Mouse (Mus musculus): ENCODE measurements at regions not wholly inside any gene's neighbourhood (a gene's known extent, or its start where the extent isn't known, plus 50 kb on each side); places are given as distances from the start of the nearest gene placed in this dataset.

GRCm38 (mm10) chr7:135809751-135810379, 93.7 kb upstream of the Mki67 start:
- H3K9me3 ChIP-seq (ENCODE audit: control insufficient read depth, low read length), result no peaks in the 10 kb centered on the region
- H3K4me2 ChIP-seq (replicated peaks), result 0 out of 2 replicates have a peak overlapping the region, but pooled peaks have one; percentile 8
- ATAC-seq (ENCODE audit: low FRiP score) (no peak), DNase-seq (ENCODE audit: low spot score) (no peak)
- WGBS, result 35% methylated on average over 12 of the region's 12 CpGs
- peaks cover 19% of the 10 kb centered on the region for H3K4me1 ChIP-seq (replicated peaks; ENCODE audit: control insufficient read depth, insufficient read depth, low read length)
- H3K4me3 ChIP-seq (replicated peaks; ENCODE audit: low read length), result no peak overlapping the region
- H3K27ac ChIP-seq, result peak overlapping the region; percentile 48; the same call in 1 of the 2 replicates
- no peaks in the 10 kb centered on the region for H3K27me3 ChIP-seq (ENCODE audit: control insufficient read depth, insufficient read depth, low read length)
- H3K36me3 ChIP-seq (replicated peaks; ENCODE audit: control insufficient read depth, insufficient read depth), result no peaks in the 10 kb centered on the region
- H3K9ac ChIP-seq, result 0 out of 2 replicates have a peak overlapping the region, but pooled peaks have one; percentile 2

GRCm38 (mm10) chr7:135810971-135811370, 94.8 kb upstream of the Mki67 start:
- no peaks in the 10 kb centered on the region for H3K36me3 ChIP-seq (replicated peaks; ENCODE audit: control insufficient read depth, insufficient read depth)
- H3K9me3 ChIP-seq (ENCODE audit: control insufficient read depth, low read length), result no peaks in the 10 kb centered on the region
- no peak overlapping the region for H3K27ac ChIP-seq
- no peak overlapping the region for H3K4me2 ChIP-seq (replicated peaks)
- DNase-seq (ENCODE audit: low spot score) (no peak), ATAC-seq (ENCODE audit: low FRiP score) (no peak)
- H3K4me3 ChIP-seq (replicated peaks; ENCODE audit: low read length), result no peak overlapping the region
- no peak overlapping the region for H3K9ac ChIP-seq
- 52% methylated on average over 9 of the region's 9 CpGs for WGBS
- peaks cover 19% of the 10 kb centered on the region for H3K4me1 ChIP-seq (replicated peaks; ENCODE audit: control insufficient read depth, insufficient read depth, low read length)
- H3K27me3 ChIP-seq (ENCODE audit: control insufficient read depth, insufficient read depth, low read length), result no peaks in the 10 kb centered on the region

GRCm38 (mm10) chr7:135813616-135814015, 97.5 kb upstream of the Mki67 start:
- H3K27me3 ChIP-seq (ENCODE audit: control insufficient read depth, insufficient read depth, low read length), result no peaks in the 10 kb centered on the region
- H3K4me3 ChIP-seq (replicated peaks; ENCODE audit: low read length), result no peak overlapping the region
- H3K4me2 ChIP-seq (replicated peaks), result no peak overlapping the region
- H3K27ac ChIP-seq, result no peak overlapping the region
- H3K9me3 ChIP-seq (ENCODE audit: control insufficient read depth, low read length), result no peaks in the 10 kb centered on the region
- H3K36me3 ChIP-seq (replicated peaks; ENCODE audit: control insufficient read depth, insufficient read depth), result no peaks in the 10 kb centered on the region
- WGBS, result 94% methylated on average over 3 of the region's 3 CpGs
- no peak overlapping the region for H3K9ac ChIP-seq
- DNase-seq (ENCODE audit: low spot score), result no peak
- ATAC-seq (ENCODE audit: low FRiP score), result no peak
- H3K4me1 ChIP-seq (replicated peaks; ENCODE audit: control insufficient read depth, insufficient read depth, low read length), result peaks cover 19% of the 10 kb centered on the region

- ATAC-seq (ENCODE audit: low FRiP score) (no peak), DNase-seq (ENCODE audit: low spot score) (no peak)
- H3K9ac ChIP-seq, result no peak overlapping the region
- 95% methylated on average over 3 of the region's 3 CpGs for WGBS
- H3K4me3 ChIP-seq (replicated peaks; ENCODE audit: low read length), result no peak overlapping the region
- peaks cover 5% of the 10 kb centered on the region for H3K4me1 ChIP-seq (replicated peaks; ENCODE audit: control insufficient read depth, insufficient read depth, low read length)
- no peaks in the 10 kb centered on the region for H3K27me3 ChIP-seq (ENCODE audit: control insufficient read depth, insufficient read depth, low read length)
- no peaks in the 10 kb centered on the region for H3K36me3 ChIP-seq (replicated peaks; ENCODE audit: control insufficient read depth, insufficient read depth)
- H3K27ac ChIP-seq, result no peak overlapping the region
- no peak overlapping the region for H3K4me2 ChIP-seq (replicated peaks)
- H3K9me3 ChIP-seq (ENCODE audit: control insufficient read depth, low read length), result no peaks in the 10 kb centered on the region
Measured at GRCm38 (mm10) chr7:135816191-135816590, 100.0 kb upstream of the Mki67 start.

- no peaks in the 10 kb centered on the region for H3K27me3 ChIP-seq (ENCODE audit: control insufficient read depth, insufficient read depth, low read length)
- H3K9me3 ChIP-seq (ENCODE audit: control insufficient read depth, low read length), result no peaks in the 10 kb centered on the region
- H3K9ac ChIP-seq, result no peak overlapping the region
- DNase-seq (ENCODE audit: low spot score) (no peak), ATAC-seq (ENCODE audit: low FRiP score) (no peak)
- H3K4me2 ChIP-seq (replicated peaks), result no peak overlapping the region
- H3K27ac ChIP-seq, result no peak overlapping the region
- 62% methylated on average over 3 of the region's 3 CpGs for WGBS
- no peaks in the 10 kb centered on the region for H3K36me3 ChIP-seq (replicated peaks; ENCODE audit: control insufficient read depth, insufficient read depth)
- no peaks in the 10 kb centered on the region for H3K4me1 ChIP-seq (replicated peaks; ENCODE audit: control insufficient read depth, insufficient read depth, low read length)
- H3K4me3 ChIP-seq (replicated peaks; ENCODE audit: low read length), result no peak overlapping the region
Measured at GRCm38 (mm10) chr7:135817868-135818267, 101.7 kb upstream of the Mki67 start.

DNA sequence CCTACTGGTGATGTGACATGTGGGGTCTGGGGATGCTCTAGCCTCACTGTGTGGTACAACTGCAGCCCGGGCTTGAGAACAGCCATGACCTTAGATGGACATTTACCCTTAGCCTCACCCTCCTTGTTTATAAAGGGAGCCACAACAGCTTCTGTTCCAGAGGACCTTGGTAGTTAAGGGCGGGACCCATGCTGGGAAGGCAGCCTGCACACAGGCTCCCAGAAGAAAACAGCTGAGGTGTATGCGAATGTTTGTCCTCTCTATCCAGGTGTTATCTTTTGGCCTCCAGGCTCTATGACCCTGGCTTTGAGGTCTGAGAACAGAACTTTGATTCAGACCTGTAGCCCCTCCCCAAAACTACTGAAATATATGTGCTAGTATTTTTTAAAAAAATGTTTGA, 102.1 kb upstream of the Mki67 start:
- WGBS, result 84% methylated on average over 3 of the region's 3 CpGs
- no peaks in the 10 kb centered on the region for H3K36me3 ChIP-seq (replicated peaks; ENCODE audit: control insufficient read depth, insufficient read depth)
- H3K27ac ChIP-seq, result no peak overlapping the region

GRCm38 (mm10) chr7:135823884-135824750, 108.0 kb upstream of the Mki67 start:
- no peak overlapping the region for H3K4me2 ChIP-seq (replicated peaks)
- DNase-seq (ENCODE audit: low spot score) (no peak), ATAC-seq (ENCODE audit: low FRiP score) (no peak)
- H3K4me1 ChIP-seq (replicated peaks; ENCODE audit: control insufficient read depth, insufficient read depth, low read length), result no peaks in the 10 kb centered on the region
- no peaks in the 10 kb centered on the region for H3K27me3 ChIP-seq (ENCODE audit: control insufficient read depth, insufficient read depth, low read length)
- no peak overlapping the region for H3K27ac ChIP-seq
- H3K9ac ChIP-seq, result no peak overlapping the region
- no peaks in the 10 kb centered on the region for H3K9me3 ChIP-seq (ENCODE audit: control insufficient read depth, low read length)
- no peak overlapping the region for H3K4me3 ChIP-seq (replicated peaks; ENCODE audit: low read length)
- 74% methylated on average over 6 of the region's 6 CpGs for WGBS
- H3K36me3 ChIP-seq (replicated peaks; ENCODE audit: control insufficient read depth, insufficient read depth), result no peaks in the 10 kb centered on the region

More for the DNA sequence above, 102.1 kb upstream of the Mki67 start:
- no peaks in the 10 kb centered on the region for H3K4me1 ChIP-seq (replicated peaks; ENCODE audit: control insufficient read depth, insufficient read depth, low read length)
- no peak overlapping the region for H3K9ac ChIP-seq
- H3K4me2 ChIP-seq (replicated peaks), result no peak overlapping the region
- ATAC-seq (ENCODE audit: low FRiP score) (no peak), DNase-seq (ENCODE audit: low spot score) (no peak)
- no peak overlapping the region for H3K4me3 ChIP-seq (replicated peaks; ENCODE audit: low read length)
- H3K27me3 ChIP-seq (ENCODE audit: control insufficient read depth, insufficient read depth, low read length), result no peaks in the 10 kb centered on the region
- H3K9me3 ChIP-seq (ENCODE audit: control insufficient read depth, low read length), result no peaks in the 10 kb centered on the region

GRCm38 (mm10) chr7:135829246-135829645, 113.1 kb upstream of the Mki67 start:
- H3K27me3 ChIP-seq (ENCODE audit: control insufficient read depth, insufficient read depth, low read length), result no peaks in the 10 kb centered on the region
- 63% methylated on average over 2 of the region's 2 CpGs for WGBS
- H3K36me3 ChIP-seq (replicated peaks; ENCODE audit: control insufficient read depth, insufficient read depth), result no peaks in the 10 kb centered on the region
- no peak for ATAC-seq (ENCODE audit: low FRiP score)
- no peak overlapping the region for H3K4me2 ChIP-seq (replicated peaks)
- H3K9me3 ChIP-seq (ENCODE audit: control insufficient read depth, low read length), result no peaks in the 10 kb centered on the region
- no peak overlapping the region for H3K9ac ChIP-seq
- no peak overlapping the region for H3K4me3 ChIP-seq (replicated peaks; ENCODE audit: low read length)
- peak; percentile 44 for DNase-seq (ENCODE audit: low spot score)
- H3K4me1 ChIP-seq (replicated peaks; ENCODE audit: control insufficient read depth, insufficient read depth, low read length), result peaks cover 4% of the 10 kb centered on the region; the same call in 1 of the 2 replicates
- no peak overlapping the region for H3K27ac ChIP-seq

GRCm38 (mm10) chr7:135833425-135833824, 117.3 kb upstream of the Mki67 start:
- 0 out of 2 replicates have a peak overlapping the region, but pooled peaks have one; percentile 43 for H3K27ac ChIP-seq
- H3K36me3 ChIP-seq (replicated peaks; ENCODE audit: control insufficient read depth, insufficient read depth), result no peaks in the 10 kb centered on the region
- H3K9ac ChIP-seq, result no peak overlapping the region
- no peaks in the 10 kb centered on the region for H3K9me3 ChIP-seq (ENCODE audit: control insufficient read depth, low read length)
- 53% methylated on average over 9 of the region's 9 CpGs for WGBS
- H3K4me3 ChIP-seq (replicated peaks; ENCODE audit: low read length), result no peak overlapping the region
- ATAC-seq (ENCODE audit: low FRiP score) (no peak), DNase-seq (ENCODE audit: low spot score) (no peak)
- no peaks in the 10 kb centered on the region for H3K27me3 ChIP-seq (ENCODE audit: control insufficient read depth, insufficient read depth, low read length)
- peaks cover 15% of the 10 kb centered on the region; the same call in 1 of the 2 replicates for H3K4me1 ChIP-seq (replicated peaks; ENCODE audit: control insufficient read depth, insufficient read depth, low read length)
- H3K4me2 ChIP-seq (replicated peaks), result no peak overlapping the region
